Mouse (Mus musculus) heart, embryonic 11.5 days (tissue): Measurements from ENCODE around the gene Anp32a. TPM values are rescaled to one million over a fixed set of nuclear protein-coding genes. Genes with fewer than 3 reads are reported as not detected.
A peak's percentile ranks its signal among the peaks of the same experiment; 100 is the strongest.

ENCODE experiments used
- ATAC-seq: fragments of 200-750 bp; cut with Nextera tagmentation; replicated peaks from 2 replicates; pipeline ENCODE4 v1.8.0; 2017; ENCODE audit warnings: moderate library complexity; ENCODE audit not compliant: insufficient number of reproducible peaks, low FRiP score, low TSS enrichment
- H3K27ac ChIP-seq: fragments of 300-500 bp; sonication (generic); 2 replicates; pipeline ENCODE4 v1.5.1; 2014; ENCODE audit warnings: mild to moderate bottlenecking, low read depth, low read length
- H3K27me3 ChIP-seq: fragments of 300-500 bp; sonication (generic); 2 replicates; pipeline ENCODE4 v1.6.1; 2014; ENCODE audit warnings: mild to moderate bottlenecking, low read length, mixed read lengths; ENCODE audit not compliant: control insufficient read depth, insufficient read depth
- H3K36me3 ChIP-seq: fragments of 300-500 bp; sonication (generic); 2 replicates; pipeline ENCODE4 v1.6.1; 2014; ENCODE audit warnings: mild to moderate bottlenecking, low read length, moderate library complexity, mixed read lengths; ENCODE audit not compliant: control insufficient read depth, insufficient read depth
- H3K4me1 ChIP-seq: fragments of 300-500 bp; sonication (generic); 2 replicates; pipeline ENCODE4 v1.6.1; 2014; ENCODE audit warnings: low read length; ENCODE audit not compliant: control insufficient read depth, insufficient read depth
- H3K4me2 ChIP-seq: fragments of 300-500 bp; sonication (generic); 2 replicates; pipeline ENCODE4 v1.6.1; 2014; ENCODE audit warnings: mild to moderate bottlenecking, moderate library complexity
- H3K4me3 ChIP-seq: fragments of 300-500 bp; sonication (generic); 2 replicates; pipeline ENCODE4 v1.5.1; 2014; ENCODE audit warnings: low read depth, low read length
- H3K9ac ChIP-seq: fragments of 300-500 bp; sonication (generic); 2 replicates; pipeline ENCODE4 v1.6.1; 2014; ENCODE audit warnings: mild to moderate bottlenecking, low read depth, low read length, moderate library complexity
- H3K9me3 ChIP-seq: fragments of 300-500 bp; sonication (generic); replicated peaks from 2 replicates; pipeline ENCODE4 v1.6.1; 2016; ENCODE audit warnings: low read length; ENCODE audit not compliant: control insufficient read depth
- WGBS: fragments of 180-500 bp; shearing (Covaris S2); extraction: QIAGEN DNeasy Blood & Tissue Kit; methylation state at CpG from one replicate; pipeline ENCODE4 v1.1.7; 2014; ENCODE audit not compliant: insufficient replicate concordance; 5-methylcytosine and 5-hydroxymethylcytosine counted together
- polyA plus RNA-seq: library from polyadenylated mRNA; unstranded; fragments of >200 nt; fragmentation: Nextera tagmentation; extraction: Ambion mirVana; gene quantifications from 2 replicates; pipeline ENCODE4 v1.2.1, GENCODE M21; 2014

Gene Anp32a
- polyA plus RNA-seq, result 108 and 120 TPM in 2 replicates

DNA sequence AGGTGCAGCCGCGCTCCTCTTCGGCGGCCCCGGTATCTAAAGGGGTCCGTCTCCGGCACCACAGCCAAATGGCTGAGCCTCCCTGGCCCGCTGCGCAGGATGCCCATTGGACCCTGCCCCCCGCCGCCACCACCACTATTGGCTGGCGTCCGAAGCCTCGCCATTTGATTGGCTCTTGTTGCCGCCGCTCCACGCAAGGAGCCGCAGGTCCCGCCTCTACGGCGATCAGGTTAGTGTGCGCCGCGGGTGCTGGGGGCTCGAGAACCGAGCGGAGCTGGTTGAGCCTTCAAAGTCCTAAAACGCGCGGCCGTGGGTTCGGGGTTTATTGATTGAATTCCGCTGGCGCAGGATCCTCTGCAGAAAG, at the start of gene Anp32a:
Anp32a (plus strand) TSS at position 171 of the 364 bp plus-strand sequence.
- peak; percentile 87 for ATAC-seq
- H3K4me3 ChIP-seq, result peak within 1 kb of the TSS; percentile 93
- peaks cover 13% of the 10 kb centered on the region for H3K4me1 ChIP-seq
- no peaks in the 10 kb centered on the region for H3K36me3 ChIP-seq
- no peaks in the 10 kb centered on the region for H3K27me3 ChIP-seq
- H3K4me2 ChIP-seq, result peak within 1 kb of the TSS; percentile 93
- peak within 1 kb of the TSS; percentile 100 for H3K9ac ChIP-seq
- H3K9me3 ChIP-seq, result no peaks in the 10 kb centered on the region
- peak within 1 kb of the TSS; percentile 99 for H3K27ac ChIP-seq
- WGBS, result under 1% methylated on average over 34 of the region's 34 CpGs

- no peaks in the 10 kb centered on the region for H3K4me1 ChIP-seq
- WGBS, result 29% methylated on average over 7 of the region's 7 CpGs
- H3K27me3 ChIP-seq, result no peaks in the 10 kb centered on the region
- no peak for ATAC-seq
- no peak overlapping the region for H3K4me3 ChIP-seq
- no peaks in the 10 kb centered on the region for H3K9me3 ChIP-seq
- no peaks in the 10 kb centered on the region for H3K36me3 ChIP-seq
- no peak overlapping the region for H3K4me2 ChIP-seq
- H3K27ac ChIP-seq, result no peak overlapping the region
- H3K9ac ChIP-seq, result no peak overlapping the region
Observed at GRCm38 (mm10) chr9:62295006-62295698, 45.9 kb upstream of the Anp32a start.

- Histone ChIP-seq H3K4me1 (no peaks in the 10 kb centered on the region), H3K9ac (no peak overlapping the region), H3K9me3 (no peaks in the 10 kb centered on the region), H3K27ac (no peak overlapping the region), H3K27me3 (no peaks in the 10 kb centered on the region), H3K36me3 (no peaks in the 10 kb centered on the region), H3K4me2 (no peak overlapping the region), H3K4me3 (no peak overlapping the region)
- 50% methylated on average over 1 of the region's 1 CpGs for WGBS
- no peak for ATAC-seq
Observed at GRCm38 (mm10) chr9:62296891-62297290, 44.2 kb upstream of the Anp32a start.

DNA sequence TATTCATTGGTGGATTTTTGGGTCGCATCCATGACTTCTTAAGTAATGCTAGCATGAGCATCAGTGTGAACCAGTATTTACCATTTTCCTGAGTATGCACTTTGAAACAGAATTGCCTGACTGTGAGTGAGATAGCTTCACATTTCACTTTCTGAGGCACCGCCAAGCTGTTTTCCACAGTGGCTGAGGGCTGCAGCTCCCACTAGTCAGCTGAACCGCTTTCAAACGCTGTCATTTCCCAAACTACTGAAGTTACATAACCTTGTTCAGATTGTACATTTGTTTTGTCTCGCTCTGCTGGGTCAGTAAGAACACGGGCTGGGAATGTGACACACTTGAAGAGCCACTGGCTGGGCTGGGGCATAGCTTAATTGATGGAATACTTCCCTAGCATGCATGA, 25.5 kb upstream of the Anp32a start:
- H3K4me1 ChIP-seq, result no peaks in the 10 kb centered on the region
- 86% methylated on average over 6 of the region's 6 CpGs for WGBS
- H3K27me3 ChIP-seq, result no peaks in the 10 kb centered on the region
- no peaks in the 10 kb centered on the region for H3K36me3 ChIP-seq
- no peak overlapping the region for H3K4me2 ChIP-seq
- no peaks in the 10 kb centered on the region for H3K9me3 ChIP-seq
- no peak overlapping the region for H3K4me3 ChIP-seq
- no peak overlapping the region for H3K27ac ChIP-seq
- no peak overlapping the region for H3K9ac ChIP-seq
- ATAC-seq, result no peak

- no peak for ATAC-seq
- no peak overlapping the region for H3K4me2 ChIP-seq
- no peaks in the 10 kb centered on the region for H3K4me1 ChIP-seq
- no peaks in the 10 kb centered on the region for H3K27me3 ChIP-seq
- no peak overlapping the region for H3K27ac ChIP-seq
- 78% methylated on average over 4 of the region's 4 CpGs for WGBS
- no peaks in the 10 kb centered on the region for H3K36me3 ChIP-seq
- no peak overlapping the region for H3K4me3 ChIP-seq
- no peak overlapping the region for H3K9ac ChIP-seq
- no peaks in the 10 kb centered on the region; the same call in 1 of the 2 replicates for H3K9me3 ChIP-seq
Observed at GRCm38 (mm10) chr9:62318729-62319128, 22.4 kb upstream of the Anp32a start.

DNA sequence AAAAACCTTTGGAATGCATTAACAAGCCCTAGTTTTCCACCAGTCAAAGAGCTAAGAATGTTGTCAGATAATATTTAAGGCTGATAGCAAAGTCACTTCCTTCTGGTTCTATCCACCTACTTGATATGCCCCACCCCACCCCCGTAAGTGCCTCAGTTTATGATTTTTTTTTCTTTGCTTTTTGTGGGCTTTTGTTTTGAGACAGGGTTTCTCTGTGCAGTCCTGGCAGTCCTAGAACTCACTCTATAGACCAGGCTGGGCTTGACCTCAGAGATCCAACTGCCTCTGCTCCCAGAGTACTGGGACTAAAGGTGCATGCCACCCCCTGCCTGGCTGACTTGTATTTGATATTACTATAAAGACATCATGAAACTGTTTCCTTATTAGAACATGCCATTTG, 17.3 kb upstream of the Anp32a start:
- no peak overlapping the region for H3K4me3 ChIP-seq
- WGBS, result 68% methylated on average over 1 of the region's 1 CpGs
- no peak overlapping the region for H3K4me2 ChIP-seq
- H3K9me3 ChIP-seq, result no peaks in the 10 kb centered on the region; the same call in 1 of the 2 replicates
- H3K4me1 ChIP-seq, result no peaks in the 10 kb centered on the region
- H3K9ac ChIP-seq, result no peak overlapping the region
- H3K36me3 ChIP-seq, result no peaks in the 10 kb centered on the region
- H3K27ac ChIP-seq, result no peak overlapping the region
- no peak for ATAC-seq
- H3K27me3 ChIP-seq, result no peaks in the 10 kb centered on the region

DNA sequence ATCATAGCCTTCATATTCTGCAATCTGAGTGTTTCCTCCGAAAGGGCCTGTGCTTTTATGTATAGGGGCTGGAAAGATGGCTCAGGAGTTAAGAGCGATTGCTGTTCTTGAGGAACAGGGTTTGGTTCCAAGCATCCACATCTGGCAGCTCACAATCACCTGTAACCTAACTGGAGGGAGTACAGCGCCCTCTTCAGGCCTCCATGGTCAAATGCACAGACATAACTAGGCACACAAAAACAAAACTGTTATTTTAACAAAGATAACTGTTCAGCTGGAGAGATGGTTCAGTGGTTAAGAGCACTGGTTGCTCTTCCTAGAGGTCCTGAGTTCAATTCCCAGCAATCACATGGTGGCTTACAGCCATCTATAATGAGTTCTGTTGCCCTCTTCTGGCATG, 15.1 kb upstream of the Anp32a start:
- Histone ChIP-seq H3K4me1 (no peaks in the 10 kb centered on the region), H3K4me2 (no peak overlapping the region), H3K27ac (no peak overlapping the region), H3K4me3 (no peak overlapping the region), H3K9me3 (no peaks in the 10 kb centered on the region; the same call in 1 of the 2 replicates), H3K36me3 (no peaks in the 10 kb centered on the region), H3K27me3 (no peaks in the 10 kb centered on the region), H3K9ac (no peak overlapping the region)
- 61% methylated on average over 3 of the region's 3 CpGs for WGBS
- ATAC-seq, result no peak

DNA sequence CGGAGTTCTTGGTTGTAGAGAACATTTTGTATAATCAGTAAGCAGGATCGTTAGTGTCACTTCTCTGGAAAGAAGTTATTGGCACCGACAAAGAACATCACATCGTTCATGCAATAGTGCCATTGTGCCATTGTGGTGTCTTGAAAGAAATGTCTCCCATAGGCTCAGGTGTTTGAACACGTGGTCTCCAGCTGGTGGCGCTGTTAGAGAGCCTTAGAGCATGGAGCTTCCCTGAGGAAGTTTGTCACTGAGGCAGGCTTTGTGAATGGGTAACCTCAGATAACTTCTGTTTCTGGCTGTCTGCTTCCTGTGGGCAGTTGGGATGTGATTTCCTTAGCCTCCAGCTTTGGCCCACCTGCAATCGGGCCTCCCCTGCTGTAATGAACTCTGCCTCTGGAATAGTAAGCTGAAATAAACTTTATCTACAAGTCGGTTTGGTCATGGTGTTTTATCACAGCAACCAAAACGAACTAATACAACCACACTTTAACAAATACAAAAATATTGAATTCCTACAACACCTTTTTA, 6.7 kb upstream of the Anp32a start:
- WGBS, result 87% methylated on average over 9 of the region's 9 CpGs
- Histone ChIP-seq H3K36me3 (no peaks in the 10 kb centered on the region), H3K27me3 (no peaks in the 10 kb centered on the region), H3K27ac (no peak overlapping the region), H3K4me3 (no peak overlapping the region), H3K9me3 (0 out of 2 replicates have a peak, but pooled peaks cover 2% of the 10 kb centered on the region), H3K9ac (no peak overlapping the region), H3K4me2 (no peak overlapping the region), H3K4me1 (0 out of 2 replicates have a peak, but pooled peaks cover 4% of the 10 kb centered on the region)
- ATAC-seq, result no peak

DNA sequence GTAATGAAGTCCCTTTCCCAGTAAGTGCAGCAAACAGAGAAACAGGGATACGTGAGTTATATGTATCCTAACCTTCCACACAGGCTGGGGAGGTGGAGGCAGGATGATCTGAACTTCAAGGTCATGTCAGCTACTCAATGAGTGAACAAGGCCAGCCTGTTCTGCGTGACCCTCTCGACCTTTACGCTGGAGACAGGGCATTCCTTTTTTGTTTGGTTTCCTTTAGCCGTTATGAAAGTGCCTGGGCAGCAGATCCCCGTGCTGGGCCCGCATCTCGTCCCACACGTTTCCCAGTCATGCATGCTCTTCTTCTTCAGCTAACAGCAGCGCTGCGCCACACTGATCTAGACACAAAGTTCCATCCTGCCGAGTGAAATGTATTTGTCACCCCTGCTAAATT, 5.7 kb upstream of the Anp32a start:
- Histone ChIP-seq H3K27me3 (no peaks in the 10 kb centered on the region), H3K4me2 (no peak overlapping the region), H3K27ac (no peak overlapping the region), H3K9ac (no peak overlapping the region), H3K4me3 (no peak overlapping the region), H3K9me3 (0 out of 2 replicates have a peak, but pooled peaks cover 2% of the 10 kb centered on the region), H3K36me3 (no peaks in the 10 kb centered on the region), H3K4me1 (0 out of 2 replicates have a peak, but pooled peaks cover 4% of the 10 kb centered on the region)
- no peak for ATAC-seq
- WGBS, result 64% methylated on average over 12 of the region's 12 CpGs
